Mouse (Mus musculus): ENCODE results near the gene Zscan26.

- TF ChIP-seq KAT2A (IDR thresholded peaks at IDR 0.05; ENCODE audit: insufficient replicate concordance, low read length) (0 out of 2 replicates have a peak, but pooled peaks have one; percentile 60), UBTF (IDR thresholded peaks at IDR 0.05; ENCODE audit: low read depth, low read length) (no peak), CTCF (conservative IDR thresholded peaks at IDR 0.05 in 1 of 2, IDR thresholded peaks at IDR 0.05 in 1 of 2; ENCODE audit: low read depth in 2 of 2, low read length in 2 of 2) (no peak), TBP (conservative IDR thresholded peaks at IDR 0.05; ENCODE audit: low read depth, low read length) (peak; percentile 76; the same call in 1 of the 2 replicates), EP300 (IDR thresholded peaks at IDR 0.05; ENCODE audit: low read length) (no peak), TCF12 (IDR thresholded peaks at IDR 0.05; ENCODE audit: low read depth, low read length) (peak; percentile 88), JUND (conservative IDR thresholded peaks at IDR 0.05; ENCODE audit: low read depth, low read length) (no peak), POLR2A (IDR thresholded peaks at IDR 0.05; ENCODE audit: low read depth, low read length) (peak; percentile 89), ZMIZ1 (IDR thresholded peaks at IDR 0.05; ENCODE audit: low read depth, low read length) (no peak), POLR2AphosphoS2 (IDR thresholded peaks at IDR 0.05; ENCODE audit: low read depth, low read length) (no peak)
Measured at GRCm38 (mm10) chr13:21402287-21402846, 51.2 kb downstream of the Zscan26 start, which contains the start of gene Zkscan3.
